8 mouse cellular contexts compared by ENCODE assay signal in genomic region chr17:5491031-5491800, GRCm38 (mm10). TPM values are rescaled to one million over a fixed set of nuclear protein-coding genes. Genes with fewer than 3 reads are reported as not detected.
DNase-seq lines count a peak whose midpoint lies in the region; ATAC-seq and TF ChIP-seq lines count a peak whose summit lies in the region.

No protein-coding gene starts in this region.

- H3K4me3 ChIP-seq in bone marrow macrophage, adult 2 months (ENCODE audit: insufficient read depth, low read length): peak overlapping the region; percentile 78
- H3K4me3 ChIP-seq in embryonic fibroblast, embryonic 13.5 days (ENCODE audit: insufficient read depth, low read length): peak overlapping the region; percentile 67
- H3K4me3 ChIP-seq in kidney, embryonic 14.5 days (ENCODE audit: low read length): peak overlapping the region; percentile 45
- peak overlapping the region; percentile 65 for H3K4me3 ChIP-seq in limb, embryonic 15.5 days

- DNase-seq in A20 (ENCODE audit: low read depth, low spot score): peak; percentile 93
- DNase-seq in heart, adult 9 months (ENCODE audit: low spot score in 2 of 2): peak; percentile 92 to 95
- peak; percentile 68 to 73 for DNase-seq in monocyte, adult 2 months (ENCODE audit: low read depth in 1 of 2, low spot score in 2 of 2)
- peak; percentile 93 to 95 for DNase-seq in spleen, postnatal 36 days (ENCODE audit: low spot score in 2 of 2)

- H3K9ac ChIP-seq in kidney, embryonic 14.5 days (ENCODE audit: low read depth, low read length): peak overlapping the region; percentile 67
- peak overlapping the region; percentile 63 for H3K9ac ChIP-seq in limb, embryonic 15.5 days

- no peaks in the 10 kb centered on the region for H3K9me3 ChIP-seq in kidney, embryonic 14.5 days (ENCODE audit: control insufficient read depth, low read length)
- no peaks in the 10 kb centered on the region for H3K9me3 ChIP-seq in limb, embryonic 15.5 days

- TF ChIP-seq CTCF in bone marrow macrophage, adult 2 months (IDR thresholded peaks at IDR 0.05; ENCODE audit: low read depth, low read length): no peak
- TF ChIP-seq CTCF in embryonic fibroblast, embryonic 13.5 days (IDR thresholded peaks at IDR 0.05; ENCODE audit: borderline replicate concordance, insufficient read depth, low read length): no peak

- under 1% methylated on average over 29 of the region's 29 CpGs for WGBS in kidney, embryonic 14.5 days
- under 1% methylated on average over 29 of the region's 29 CpGs for WGBS in limb, embryonic 15.5 days

- 0 out of 2 replicates have a peak, but pooled peaks have one; percentile 8 for TF ChIP-seq POLR2A in bone marrow macrophage, adult 2 months (IDR thresholded peaks at IDR 0.05; ENCODE audit: borderline replicate concordance, low read depth, low read length)
- peak; percentile 79 for TF ChIP-seq POLR2A in embryonic fibroblast, embryonic 13.5 days (IDR thresholded peaks at IDR 0.05; ENCODE audit: low read depth, low read length)

- peak overlapping the region; percentile 60 for H3K27ac ChIP-seq in bone marrow macrophage, adult 2 months (ENCODE audit: insufficient read depth, low read depth, low read length)
- peak overlapping the region; percentile 42 for H3K27ac ChIP-seq in embryonic fibroblast, embryonic 13.5 days (ENCODE audit: insufficient read depth, low read length)
- H3K27ac ChIP-seq in kidney, embryonic 14.5 days (ENCODE audit: low read depth, low read length): peak overlapping the region; percentile 77; the same call in 1 of the 2 replicates
- H3K27ac ChIP-seq in limb, embryonic 15.5 days: peak overlapping the region; percentile 91

- H3K4me2 ChIP-seq in kidney, embryonic 14.5 days (replicated peaks; ENCODE audit: low read depth, low read length): peak overlapping the region; percentile 99
- peak overlapping the region; percentile 95 for H3K4me2 ChIP-seq in limb, embryonic 15.5 days

- H3K4me1 ChIP-seq in bone marrow macrophage, adult 2 months (ENCODE audit: control insufficient read depth, insufficient read depth, low read length): peaks cover 18% of the 10 kb centered on the region
- no peaks in the 10 kb centered on the region; the same call in 1 of the 2 replicates for H3K4me1 ChIP-seq in embryonic fibroblast, embryonic 13.5 days (ENCODE audit: control insufficient read depth, insufficient read depth, low read length)
- no peaks in the 10 kb centered on the region for H3K4me1 ChIP-seq in kidney, embryonic 14.5 days (ENCODE audit: control insufficient read depth, insufficient read depth, low read length)
- H3K4me1 ChIP-seq in limb, embryonic 15.5 days: peaks cover 18% of the 10 kb centered on the region

- no peaks in the 10 kb centered on the region; the same call in none of the 2 replicates for H3K27me3 ChIP-seq in kidney, embryonic 14.5 days (ENCODE audit: control insufficient read depth, insufficient read depth, low read length)
- H3K27me3 ChIP-seq in limb, embryonic 15.5 days: peaks cover 17% of the 10 kb centered on the region; the same call in 1 of the 2 replicates

- no peaks in the 10 kb centered on the region for H3K36me3 ChIP-seq in kidney, embryonic 14.5 days (ENCODE audit: control insufficient read depth, insufficient read depth, low read length)
- H3K36me3 ChIP-seq in limb, embryonic 15.5 days: no peaks in the 10 kb centered on the region

- peak; percentile 81 for ATAC-seq in kidney, embryonic 14.5 days (ENCODE audit: low FRiP score, low TSS enrichment)
- ATAC-seq in limb, embryonic 15.5 days (ENCODE audit: insufficient number of reproducible peaks, low FRiP score, low TSS enrichment, low read depth): peak; percentile 89

RNA-seq across cellular contexts. Expression of gene Zdhhc14, which starts 1.1 kb away (rescaled TPM):
- 47.0 and 49.1 TPM in 2 replicates for polyA plus RNA-seq in bone marrow macrophage, adult 2 months (2012; ENCODE audit: insufficient read depth, insufficient read length, missing spikeins)
- 2.2 and 3.0 TPM in 2 replicates for polyA plus RNA-seq in embryonic fibroblast, embryonic 13.5 days (2011; ENCODE audit: insufficient read length, low read depth, missing spikeins)
- polyA plus RNA-seq in kidney, embryonic 14.5 days (2014; fragmentation: Nextera tagmentation; extraction: Ambion mirVana): 2.0 and 2.7 TPM in 2 replicates
- 4.4 and 5.1 TPM in 2 replicates for polyA plus RNA-seq in limb, embryonic 15.5 days (2015; fragmentation: Nextera tagmentation; extraction: Ambion mirVana)

RNA-seq across cellular contexts. Expression of gene Tmem242, which starts 51.2 kb away (rescaled TPM):
- 72.7 and 74.3 TPM in 2 replicates for polyA plus RNA-seq in bone marrow macrophage, adult 2 months (2012; ENCODE audit: insufficient read depth, insufficient read length, missing spikeins)
- polyA plus RNA-seq in embryonic fibroblast, embryonic 13.5 days (2011; ENCODE audit: insufficient read length, low read depth, missing spikeins): 71.1 and 72.9 TPM in 2 replicates
- polyA plus RNA-seq in kidney, embryonic 14.5 days (2014; fragmentation: Nextera tagmentation; extraction: Ambion mirVana): 142 and 174 TPM in 2 replicates
- 94.6 and 116 TPM in 2 replicates for polyA plus RNA-seq in limb, embryonic 15.5 days (2015; fragmentation: Nextera tagmentation; extraction: Ambion mirVana)

Comparison
In these comparisons a context has a peak if more than half of its experiments do, and no peak if none do; other contexts are left out.
1. Peak in every context shown above with its lines: DNase-seq, ATAC-seq, H3K4me3 ChIP-seq and H3K27ac ChIP-seq.